Mouse (Mus musculus) heart, embryonic 11.5 days (tissue): ENCODE data around the gene Lrfn2. TPM values are rescaled to one million over a fixed set of nuclear protein-coding genes. Genes with fewer than 3 reads are reported as not detected.

ENCODE experiments used
- ATAC-seq: fragments of 200-750 bp; cut with Nextera tagmentation; replicated peaks from 2 replicates; pipeline ENCODE4 v1.8.0; 2017; ENCODE audit warnings: moderate library complexity; ENCODE audit not compliant: insufficient number of reproducible peaks, low FRiP score, low TSS enrichment
- H3K27ac ChIP-seq: fragments of 300-500 bp; sonication (generic); 2 replicates; pipeline ENCODE4 v1.5.1; 2014; ENCODE audit warnings: mild to moderate bottlenecking, low read depth, low read length
- H3K27me3 ChIP-seq: fragments of 300-500 bp; sonication (generic); 2 replicates; pipeline ENCODE4 v1.6.1; 2014; ENCODE audit warnings: mild to moderate bottlenecking, low read length, mixed read lengths; ENCODE audit not compliant: control insufficient read depth, insufficient read depth
- H3K36me3 ChIP-seq: fragments of 300-500 bp; sonication (generic); 2 replicates; pipeline ENCODE4 v1.6.1; 2014; ENCODE audit warnings: mild to moderate bottlenecking, low read length, moderate library complexity, mixed read lengths; ENCODE audit not compliant: control insufficient read depth, insufficient read depth
- H3K4me1 ChIP-seq: fragments of 300-500 bp; sonication (generic); 2 replicates; pipeline ENCODE4 v1.6.1; 2014; ENCODE audit warnings: low read length; ENCODE audit not compliant: control insufficient read depth, insufficient read depth
- H3K4me2 ChIP-seq: fragments of 300-500 bp; sonication (generic); 2 replicates; pipeline ENCODE4 v1.6.1; 2014; ENCODE audit warnings: mild to moderate bottlenecking, moderate library complexity
- H3K4me3 ChIP-seq: fragments of 300-500 bp; sonication (generic); 2 replicates; pipeline ENCODE4 v1.5.1; 2014; ENCODE audit warnings: low read depth, low read length
- H3K9ac ChIP-seq: fragments of 300-500 bp; sonication (generic); 2 replicates; pipeline ENCODE4 v1.6.1; 2014; ENCODE audit warnings: mild to moderate bottlenecking, low read depth, low read length, moderate library complexity
- H3K9me3 ChIP-seq: fragments of 300-500 bp; sonication (generic); replicated peaks from 2 replicates; pipeline ENCODE4 v1.6.1; 2016; ENCODE audit warnings: low read length; ENCODE audit not compliant: control insufficient read depth
- WGBS: fragments of 180-500 bp; shearing (Covaris S2); extraction: QIAGEN DNeasy Blood & Tissue Kit; methylation state at CpG from one replicate; pipeline ENCODE4 v1.1.7; 2014; ENCODE audit not compliant: insufficient replicate concordance; 5-methylcytosine and 5-hydroxymethylcytosine counted together
- polyA plus RNA-seq: library from polyadenylated mRNA; unstranded; fragments of >200 nt; fragmentation: Nextera tagmentation; extraction: Ambion mirVana; gene quantifications from 2 replicates; pipeline ENCODE4 v1.2.1, GENCODE M21; 2014

Lrfn2 gene
- polyA plus RNA-seq, 1 experiment from 2014 or later: not detected

DNA sequence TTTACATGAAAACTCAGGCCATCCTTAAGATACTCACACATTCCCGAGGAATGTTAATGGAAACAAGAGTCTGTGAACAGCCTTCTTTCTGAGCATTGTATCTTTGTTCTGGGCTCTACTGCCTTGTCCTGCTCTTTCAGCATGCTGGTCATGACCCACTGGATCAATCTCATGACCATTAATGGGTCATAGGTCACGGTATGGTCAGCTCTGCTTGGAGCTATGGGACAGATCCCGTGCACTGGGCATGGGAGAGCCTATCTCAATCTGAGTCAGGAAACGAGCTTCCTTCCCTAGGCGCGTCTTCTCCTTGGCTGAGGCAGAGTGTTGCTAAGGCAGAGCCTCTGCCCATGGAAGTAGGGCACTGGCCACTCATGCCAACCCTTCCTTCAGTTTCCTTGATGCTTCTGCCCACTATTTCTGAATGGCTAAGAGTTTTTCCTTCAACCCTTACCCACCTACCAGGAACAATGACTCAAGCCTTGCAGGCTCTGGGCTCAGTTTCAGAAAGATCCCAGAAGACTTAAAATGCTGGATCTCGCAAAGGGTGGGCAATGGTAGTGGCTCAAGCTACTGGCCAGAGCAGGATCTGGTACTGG is 24.0 kb downstream of the Lrfn2 start:
- no peak overlapping the region for H3K9ac ChIP-seq
- H3K36me3 ChIP-seq: no peaks in the 10 kb centered on the region
- no peak overlapping the region for H3K27ac ChIP-seq
- H3K9me3 ChIP-seq: no peaks in the 10 kb centered on the region
- H3K4me1 ChIP-seq: peaks cover 3% of the 10 kb centered on the region; the same call in 1 of the 2 replicates
- ATAC-seq: no peak
- H3K4me3 ChIP-seq: no peak overlapping the region
- H3K4me2 ChIP-seq: no peak overlapping the region
- H3K27me3 ChIP-seq: no peaks in the 10 kb centered on the region; the same call in 1 of the 2 replicates
- 63% methylated on average over 7 of the region's 7 CpGs for WGBS

DNA sequence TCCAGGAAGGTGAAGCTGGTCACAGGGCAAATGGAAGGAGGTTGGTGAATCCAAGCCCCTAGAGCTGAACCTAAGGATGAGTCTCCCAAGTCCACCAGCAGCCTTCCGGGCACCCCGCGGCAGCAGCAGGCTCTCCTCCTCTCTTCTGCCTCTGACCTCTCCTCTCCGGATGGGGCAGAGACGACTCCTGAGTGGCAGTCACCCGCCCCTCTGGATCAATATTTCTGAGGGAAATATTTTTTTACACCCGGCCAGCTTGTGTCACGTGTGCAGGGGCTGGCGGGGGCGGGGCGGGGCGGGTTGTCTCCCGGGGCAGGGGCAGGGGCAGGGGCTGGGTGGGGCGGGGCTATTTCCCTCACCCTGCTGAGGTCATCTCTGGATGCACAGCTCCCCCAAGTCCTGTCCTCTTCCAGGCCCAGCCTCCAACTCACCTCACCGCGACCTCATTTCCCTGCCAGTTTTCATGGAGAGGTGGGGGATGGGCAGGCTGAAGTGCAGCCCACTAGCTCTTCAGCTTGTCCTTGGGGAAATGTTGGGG is 28.1 kb downstream of the Lrfn2 start:
- 3% methylated on average over 16 of the region's 16 CpGs for whole genome bisulfite sequencing
- no peak overlapping the region for H3K9ac ChIP-seq
- no peaks in the 10 kb centered on the region; the same call in 1 of the 2 replicates for H3K27me3 ChIP-seq
- peaks cover 3% of the 10 kb centered on the region; the same call in 1 of the 2 replicates for H3K4me1 ChIP-seq
- H3K36me3 ChIP-seq: no peaks in the 10 kb centered on the region
- H3K4me2 ChIP-seq: peak overlapping the region; percentile 62
- peak overlapping the region; percentile 29 for H3K4me3 ChIP-seq
- no peaks in the 10 kb centered on the region for H3K9me3 ChIP-seq
- no peak overlapping the region for H3K27ac ChIP-seq
- peak; percentile 82 for ATAC-seq

DNA sequence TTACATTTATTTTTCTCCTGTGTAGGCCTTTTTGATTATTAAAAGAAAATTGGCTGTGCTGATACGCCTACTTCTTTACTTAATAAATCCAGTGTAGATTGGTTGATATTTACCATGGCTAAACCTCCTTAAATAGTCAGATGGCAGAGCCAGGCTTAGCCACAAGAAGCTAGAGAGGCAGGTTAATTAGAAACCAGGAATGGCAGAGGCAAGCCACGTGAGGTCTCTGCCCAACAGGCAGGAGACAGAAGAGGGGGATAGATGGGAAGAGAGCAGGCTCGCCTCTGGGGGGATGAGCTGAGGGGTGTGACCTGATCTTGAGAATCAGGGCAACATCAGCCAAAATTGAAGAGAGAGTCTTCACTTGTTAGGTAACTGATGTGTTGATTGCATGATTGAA is 30.5 kb downstream of the Lrfn2 start:
- H3K4me1 ChIP-seq: peaks cover 3% of the 10 kb centered on the region; the same call in 1 of the 2 replicates
- ATAC-seq: no peak
- no peak overlapping the region for H3K9ac ChIP-seq
- H3K27ac ChIP-seq: no peak overlapping the region
- no peak overlapping the region for H3K4me3 ChIP-seq
- H3K4me2 ChIP-seq: no peak overlapping the region
- no peaks in the 10 kb centered on the region for H3K9me3 ChIP-seq
- H3K36me3 ChIP-seq: no peaks in the 10 kb centered on the region
- 58% methylated on average over 3 of the region's 3 CpGs for WGBS
- H3K27me3 ChIP-seq: no peaks in the 10 kb centered on the region; the same call in 1 of the 2 replicates

DNA sequence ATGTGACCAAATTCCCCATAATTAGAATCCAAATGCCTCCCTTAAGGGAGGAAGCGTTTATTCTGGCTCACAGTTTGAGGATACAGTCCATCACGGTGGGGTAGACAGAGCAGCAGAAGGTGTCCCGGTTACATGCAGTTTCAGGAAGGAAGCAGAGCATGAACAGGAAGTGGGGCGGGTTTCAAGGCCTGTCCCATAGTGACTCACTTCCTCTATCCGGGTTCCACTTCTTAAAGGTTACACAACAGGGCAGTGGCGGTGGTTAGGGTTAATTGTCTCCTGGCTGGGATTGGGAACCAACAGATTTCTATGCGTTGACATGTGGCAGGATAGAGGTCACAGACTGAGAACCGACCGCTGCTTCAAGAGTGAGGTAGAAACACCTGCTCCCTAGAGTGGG is 31.6 kb downstream of the Lrfn2 start:
- WGBS: 64% methylated on average over 9 of the region's 9 CpGs
- peaks cover 3% of the 10 kb centered on the region; the same call in 1 of the 2 replicates for H3K4me1 ChIP-seq
- no peak overlapping the region for H3K9ac ChIP-seq
- H3K27ac ChIP-seq: no peak overlapping the region
- no peaks in the 10 kb centered on the region for H3K36me3 ChIP-seq
- no peak overlapping the region for H3K4me2 ChIP-seq
- ATAC-seq: no peak
- H3K9me3 ChIP-seq: no peaks in the 10 kb centered on the region
- no peak overlapping the region for H3K4me3 ChIP-seq
- no peaks in the 10 kb centered on the region; the same call in 1 of the 2 replicates for H3K27me3 ChIP-seq

DNA sequence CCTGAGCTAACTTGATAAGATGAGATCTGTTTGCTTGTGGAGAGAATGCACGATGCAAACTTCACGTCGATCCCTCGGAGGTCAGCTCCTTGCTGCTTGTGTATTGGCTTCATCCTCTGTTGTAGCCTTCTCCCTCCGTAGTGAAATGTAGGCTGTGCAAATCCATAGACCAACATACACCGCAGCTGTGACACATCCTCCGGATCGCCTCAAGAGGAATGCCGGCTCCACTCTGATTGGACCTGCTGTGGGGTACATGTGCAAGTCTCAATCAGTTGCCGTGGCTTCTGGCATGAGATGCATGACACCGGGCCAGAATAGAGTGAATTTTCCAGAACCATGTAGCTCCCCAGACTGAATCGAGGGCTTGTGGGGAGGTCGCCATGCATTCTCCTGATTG is 36.1 kb downstream of the Lrfn2 start:
- Histone ChIP-seq H3K27me3 (no peaks in the 10 kb centered on the region), H3K4me2 (no peak overlapping the region), H3K27ac (no peak overlapping the region), H3K4me1 (no peaks in the 10 kb centered on the region), H3K4me3 (no peak overlapping the region), H3K9ac (no peak overlapping the region), H3K9me3 (no peaks in the 10 kb centered on the region), H3K36me3 (no peaks in the 10 kb centered on the region)
- no peak for ATAC-seq
- 76% methylated on average over 13 of the region's 13 CpGs for WGBS

DNA sequence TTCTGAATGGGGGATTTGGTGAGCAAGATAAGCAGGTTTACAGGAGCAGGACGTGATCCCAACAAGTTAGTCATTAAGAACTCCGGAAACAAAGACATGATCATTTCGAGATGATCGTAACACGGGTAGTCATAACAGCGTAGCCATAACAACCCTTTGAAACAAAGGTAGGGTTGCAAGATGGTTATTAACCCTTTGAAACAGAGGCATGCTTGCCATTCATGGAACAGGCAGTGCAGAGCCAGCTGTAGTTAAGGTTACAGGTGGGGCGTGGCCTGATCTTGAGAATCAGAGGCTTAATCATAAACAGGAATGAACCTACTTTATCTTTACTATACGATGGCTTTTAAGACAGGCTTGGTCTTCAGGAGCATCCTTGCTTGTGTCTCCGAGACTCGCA is 39.1 kb downstream of the Lrfn2 start:
- no peak for ATAC-seq
- H3K4me3 ChIP-seq: no peak overlapping the region
- H3K27me3 ChIP-seq: no peaks in the 10 kb centered on the region
- H3K36me3 ChIP-seq: no peaks in the 10 kb centered on the region
- WGBS: 76% methylated on average over 10 of the region's 10 CpGs
- no peak overlapping the region for H3K4me2 ChIP-seq
- no peaks in the 10 kb centered on the region for H3K9me3 ChIP-seq
- no peak overlapping the region for H3K27ac ChIP-seq
- no peaks in the 10 kb centered on the region for H3K4me1 ChIP-seq
- H3K9ac ChIP-seq: no peak overlapping the region

DNA sequence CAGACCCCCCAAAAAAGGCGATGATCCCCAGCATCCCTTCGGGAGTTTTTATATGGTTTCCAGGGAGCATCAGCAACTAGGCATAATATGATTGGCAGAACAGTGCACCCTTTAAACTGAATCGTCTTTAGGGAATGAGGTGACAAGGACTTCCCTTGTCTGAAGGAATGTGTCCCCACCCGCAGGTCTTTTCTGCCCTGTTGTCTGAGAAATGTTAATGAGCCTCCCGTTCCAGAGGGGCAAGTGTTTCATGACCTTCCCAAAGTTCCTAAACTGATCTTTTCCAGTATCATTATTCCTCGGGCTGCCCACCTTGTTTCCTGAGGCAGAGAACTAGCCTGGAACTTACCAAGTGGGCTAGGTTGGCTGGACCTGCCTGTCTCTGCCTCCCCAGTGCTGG is 40.7 kb downstream of the Lrfn2 start:
- H3K4me3 ChIP-seq: no peak overlapping the region
- no peaks in the 10 kb centered on the region for H3K4me1 ChIP-seq
- no peaks in the 10 kb centered on the region for H3K27me3 ChIP-seq
- no peak overlapping the region for H3K9ac ChIP-seq
- H3K27ac ChIP-seq: no peak overlapping the region
- ATAC-seq: no peak
- H3K36me3 ChIP-seq: no peaks in the 10 kb centered on the region
- H3K4me2 ChIP-seq: no peak overlapping the region
- H3K9me3 ChIP-seq: no peaks in the 10 kb centered on the region
- 38% methylated on average over 6 of the region's 6 CpGs for WGBS

DNA sequence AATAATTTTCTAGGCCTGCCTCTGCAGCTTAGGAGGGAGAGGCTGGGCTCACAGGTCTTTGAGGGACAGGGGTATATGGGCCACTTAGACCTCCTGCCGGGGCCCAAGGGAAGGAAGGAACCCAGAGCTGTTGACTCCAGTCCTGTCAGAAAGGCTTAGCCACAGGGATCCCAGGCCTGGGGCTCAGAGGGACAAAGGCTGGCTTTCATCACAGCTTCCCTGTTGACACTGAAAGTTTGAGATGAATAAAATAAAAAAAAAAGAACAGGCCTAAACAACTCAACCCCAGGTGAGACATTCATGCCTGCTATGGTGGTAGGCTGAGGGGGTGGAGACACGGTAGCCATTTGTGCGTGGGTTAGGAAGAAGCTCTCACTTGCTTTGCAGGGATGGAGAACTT is 41.2 kb downstream of the Lrfn2 start:
- Histone ChIP-seq H3K36me3 (no peaks in the 10 kb centered on the region), H3K27me3 (no peaks in the 10 kb centered on the region), H3K27ac (no peak overlapping the region), H3K9me3 (no peaks in the 10 kb centered on the region), H3K4me1 (no peaks in the 10 kb centered on the region), H3K4me2 (no peak overlapping the region), H3K9ac (no peak overlapping the region), H3K4me3 (no peak overlapping the region)
- WGBS: 12% methylated on average over 3 of the region's 3 CpGs
- no peak for ATAC-seq

DNA sequence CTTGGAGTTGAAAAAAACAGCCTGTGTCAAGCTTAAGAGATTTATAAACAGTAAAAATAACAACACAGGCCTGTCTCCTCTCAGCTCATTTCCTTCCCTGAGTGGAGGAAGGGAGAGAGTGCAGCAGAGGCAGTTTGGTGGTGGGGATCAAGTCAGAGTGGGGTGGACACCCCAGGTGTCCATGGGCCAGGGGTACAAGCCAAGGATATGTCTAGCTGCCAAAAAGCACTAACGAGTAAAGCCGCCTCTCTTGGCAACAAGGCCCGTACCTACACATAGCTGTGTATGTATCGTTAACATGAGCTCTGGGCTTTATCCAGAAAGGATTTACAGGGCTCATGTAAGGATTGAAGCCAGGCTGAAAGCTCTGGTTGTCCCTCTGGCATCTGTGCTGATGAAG is 42.9 kb downstream of the Lrfn2 start:
- 76% methylated on average over 4 of the region's 4 CpGs for WGBS
- H3K4me1 ChIP-seq: no peaks in the 10 kb centered on the region
- no peaks in the 10 kb centered on the region for H3K27me3 ChIP-seq
- H3K4me2 ChIP-seq: no peak overlapping the region
- H3K9me3 ChIP-seq: no peaks in the 10 kb centered on the region
- H3K4me3 ChIP-seq: no peak overlapping the region
- H3K36me3 ChIP-seq: no peaks in the 10 kb centered on the region
- ATAC-seq: no peak
- no peak overlapping the region for H3K27ac ChIP-seq
- H3K9ac ChIP-seq: no peak overlapping the region
